Mouse (Mus musculus) CD4-positive, CD25-positive, alpha-beta regulatory T cell, adult 2 months (primary cell): ENCODE measurements around the gene Rpl36al.

ENCODE experiments used
- DNase-seq: peaks from one replicate; pipeline ENCODE4 v3.0.0-alpha.2; 2012; ENCODE audit warnings: low read depth, low spot score

Rpl36al gene

GRCm38 (mm10) chr12:69158765-69159577 lies 24.9 kb downstream of the Rpl36al start, which contains the start of gene Rps29:
Gene Rps29 (minus strand): TSS chr12:69159186.
- DNase-seq: peak; percentile 100

GRCm38 (mm10) chr12:69158366-69158764 lies 25.5 kb downstream of the Rpl36al start:
- no peak for DNase-seq

GRCm38 (mm10) chr12:69157107-69157506 lies 26.8 kb downstream of the Rpl36al start:
- DNase-seq: no peak

DNA sequence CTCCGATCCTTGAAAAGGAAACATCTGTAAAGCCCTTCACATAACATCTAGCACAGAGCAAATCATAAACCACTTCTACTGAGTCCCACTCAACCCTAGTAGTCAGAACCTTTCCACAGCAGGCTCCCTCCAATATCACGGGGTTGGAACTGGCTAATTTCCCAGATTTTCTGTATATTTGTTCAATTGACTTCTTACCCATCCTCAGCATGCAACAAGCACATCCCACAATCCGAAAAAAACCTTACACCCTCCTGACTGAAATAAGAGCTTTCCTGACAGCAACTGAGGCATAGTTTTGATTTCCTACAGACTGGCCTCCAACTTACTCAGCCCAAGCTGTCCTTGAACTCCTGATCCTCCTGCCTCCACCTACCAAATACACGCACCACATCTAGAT lies 27.4 kb downstream of the Rpl36al start:
- DNase-seq: no peak

GRCm38 (mm10) chr12:69155923-69156322 lies 28.0 kb downstream of the Rpl36al start:
- no peak for DNase-seq

DNA sequence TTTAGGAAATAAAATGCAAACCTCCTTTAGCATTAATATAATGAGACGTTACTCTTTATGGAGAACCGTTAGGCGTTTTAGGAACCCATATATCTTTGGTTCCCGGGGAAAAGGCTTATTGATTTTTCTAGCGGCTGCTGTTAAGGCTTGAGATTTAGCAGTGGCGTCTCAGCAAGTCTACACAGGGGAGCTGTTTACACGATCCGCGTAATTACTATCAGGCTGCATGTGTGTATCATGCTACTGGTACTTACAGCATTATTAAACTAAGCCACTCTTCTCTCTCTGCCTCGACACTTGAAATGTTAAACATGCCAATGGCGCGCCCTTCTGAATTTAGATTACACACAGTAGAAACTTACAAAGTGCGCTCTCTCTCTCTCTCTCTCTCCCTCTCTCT lies 33.8 kb downstream of the Rpl36al start:
- no peak for DNase-seq

DNA sequence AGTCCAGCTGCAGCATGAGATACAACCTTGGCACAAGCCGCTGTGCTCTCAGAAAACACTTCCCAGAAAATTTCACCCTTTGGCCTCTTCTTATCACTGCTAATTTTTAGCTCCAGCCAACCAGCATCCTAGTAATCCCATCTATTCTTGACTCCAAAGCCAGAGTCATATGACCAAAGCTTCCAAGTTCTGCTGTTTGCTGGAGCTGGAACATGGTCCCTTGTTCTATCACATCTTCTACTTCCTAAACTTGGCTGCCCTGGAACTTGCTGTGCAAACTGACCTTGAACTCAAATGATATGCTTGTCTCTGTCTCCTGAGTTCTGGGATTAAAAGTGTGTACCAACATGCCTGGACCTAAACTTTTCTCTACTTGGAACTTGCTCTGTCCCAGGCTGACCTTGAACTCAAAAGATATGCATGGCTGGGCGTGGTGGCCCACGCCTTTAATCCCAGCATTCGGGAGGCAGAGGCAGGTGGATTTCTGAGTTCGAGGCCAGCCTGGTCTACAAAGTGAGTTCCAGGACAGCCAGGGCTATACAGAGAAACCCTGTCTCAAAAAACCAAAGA lies 36.6 kb downstream of the Rpl36al start:
- DNase-seq: no peak

DNA sequence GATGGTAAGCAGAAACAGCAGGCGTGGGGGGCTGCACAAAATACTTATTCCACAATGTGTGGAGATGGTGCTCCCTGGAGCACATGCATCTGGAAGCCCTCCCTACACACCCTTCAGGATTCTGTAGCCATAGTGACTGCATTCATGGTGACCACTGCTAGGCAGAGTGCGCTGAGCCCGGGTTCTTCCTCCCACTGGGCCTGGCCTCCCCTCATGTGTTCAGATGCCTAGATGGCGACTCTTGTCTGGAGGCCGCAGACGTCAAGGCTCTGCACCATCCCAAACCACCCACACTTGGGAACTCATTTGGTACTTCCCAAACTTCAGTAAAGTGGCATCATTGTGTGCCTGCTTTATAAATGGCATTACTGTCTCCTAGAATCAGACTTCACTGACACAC lies 40.4 kb downstream of the Rpl36al start:
- DNase-seq: no peak

- DNase-seq: no peak
These were observed 44.0 kb downstream of the Rpl36al start for GRCm38 (mm10) chr12:69139841-69140240.

GRCm38 (mm10) chr12:69139201-69139600 lies 44.7 kb downstream of the Rpl36al start:
- no peak for DNase-seq
